Mouse (Mus musculus) gastrocnemius, postnatal 10 days (tissue): Measurements from ENCODE around the gene Afdn. TPM values are rescaled to one million over a fixed set of nuclear protein-coding genes. Genes with fewer than 3 reads are reported as not detected.

Experiments
- total RNA-seq, 2 experiments: library from RNA; stranded (reverse); gene quantifications; 2 replicates each; pipeline ENCODE4 v1.2.3; 2021

Afdn gene
- total RNA-seq, 2 experiments from 2014 or later, result 79.9 to 99.8 TPM

Other genes starting within 250 kb of the Afdn start
- gene Tcte2, start 1.3 kb downstream of the Afdn start, total RNA-seq, result 1 to 10 TPM; 1.6 to 2.3 TPM
- gene Gm7168, start 187.8 kb downstream of the Afdn start, total RNA-seq, result not detected
- not detected for gene Gm7356, start 243.2 kb downstream of the Afdn start, total RNA-seq